9 mouse cellular contexts compared by ENCODE assay signal in the genomic region with DNA sequence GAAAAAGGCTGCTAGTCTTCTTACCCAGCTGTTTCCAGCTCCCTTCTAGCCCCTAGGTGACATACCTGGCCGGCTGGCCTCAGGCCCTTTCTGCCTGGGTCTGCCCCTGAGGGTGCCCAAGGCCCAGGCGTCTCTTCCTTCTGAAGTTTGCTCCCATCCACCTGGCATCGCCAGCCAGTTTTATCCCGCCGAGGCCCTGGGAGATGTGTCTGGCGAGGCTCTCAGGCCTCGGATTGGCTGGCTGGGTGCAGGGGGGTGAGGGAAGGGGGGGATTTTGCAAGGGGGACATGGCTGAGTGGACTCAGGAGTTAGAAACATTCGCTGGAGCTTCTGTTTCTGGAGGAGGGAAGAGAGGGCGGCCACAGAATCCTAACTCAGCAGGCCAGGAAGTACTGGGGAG. TPM values are rescaled to one million over a fixed set of nuclear protein-coding genes. Genes with fewer than 3 reads are reported as not detected.
DNase-seq lines count a peak whose midpoint lies in the region; ATAC-seq lines count a peak whose summit lies in the region.
"Had no signal": no experiment of that assay in that cellular context is flagged by ENCODE, and none has a peak within 500 bp of the region (broad histone marks: within the 10 kb centered on the region; RNA-seq: fewer than 3 reads in every experiment).

A gene (minus strand): TSS at position 180 of the 400 bp plus-strand sequence.

- ATAC-seq in hindbrain, embryonic 13.5 days (ENCODE audit: low FRiP score): peak; percentile 70
- no peak for ATAC-seq in limb, embryonic 12.5 days (ENCODE audit: insufficient number of reproducible peaks, insufficient read depth, low FRiP score, low TSS enrichment, low read depth)
- no peak for ATAC-seq in erythroid progenitor cell, adult 5-6 weeks (replicated peaks; ENCODE audit: low FRiP score, poor library complexity, severe bottlenecking)
- ATAC-seq: activated CD4-positive, CD25-positive, alpha-beta regulatory T cell, adult 4 months had no signal

- H3K27ac ChIP-seq in hindbrain, embryonic 13.5 days: peak within 1 kb of the TSS; percentile 86
- no peak within 1 kb of the TSS for H3K27ac ChIP-seq in limb, embryonic 12.5 days
- H3K27ac ChIP-seq: liver, embryonic 15.5 days had no signal

- no peaks in the 10 kb centered on the region for H3K36me3 ChIP-seq in hindbrain, embryonic 13.5 days
- no peaks in the 10 kb centered on the region for H3K36me3 ChIP-seq in limb, embryonic 12.5 days
- H3K36me3 ChIP-seq: liver, embryonic 15.5 days had no signal

- H3K9me3 ChIP-seq in hindbrain, embryonic 13.5 days: no peaks in the 10 kb centered on the region
- H3K9me3 ChIP-seq in limb, embryonic 12.5 days: no peaks in the 10 kb centered on the region
- H3K9me3 ChIP-seq: liver, embryonic 15.5 days had no signal

- H3K27me3 ChIP-seq in hindbrain, embryonic 13.5 days: peaks cover 77% of the 10 kb centered on the region
- peaks cover 82% of the 10 kb centered on the region for H3K27me3 ChIP-seq in limb, embryonic 12.5 days

- peak within 1 kb of the TSS; percentile 47 for H3K4me3 ChIP-seq in hindbrain, embryonic 13.5 days
- H3K4me3 ChIP-seq in limb, embryonic 12.5 days (replicated peaks): no peak within 1 kb of the TSS
- H3K4me3 ChIP-seq: liver, embryonic 15.5 days had no signal

- peaks cover 20% of the 10 kb centered on the region for H3K4me1 ChIP-seq in hindbrain, embryonic 13.5 days (replicated peaks)
- peaks cover 10% of the 10 kb centered on the region for H3K4me1 ChIP-seq in limb, embryonic 12.5 days (replicated peaks)
- H3K4me1 ChIP-seq: liver, embryonic 15.5 days had no signal

- H3K4me2 ChIP-seq in hindbrain, embryonic 13.5 days: peak within 1 kb of the TSS; percentile 58
- 0 out of 2 replicates have a peak within 1 kb of the TSS, but pooled peaks have one; percentile 50 for H3K4me2 ChIP-seq in limb, embryonic 12.5 days

- DNase-seq in urinary bladder, postnatal 14 days (ENCODE audit: low spot score): peak; percentile 28
- no peak for DNase-seq in urinary bladder, adult 18-20 months (ENCODE audit: low spot score in 2 of 2)
- no peak for DNase-seq in thymus, postnatal 14 days
- no peak for DNase-seq in adrenal gland, adult (ENCODE audit: inconsistent age in 2 of 2, low spot score in 1 of 2)

- 20% methylated on average over 9 of the region's 9 CpGs for WGBS in hindbrain, embryonic 13.5 days
- 12% methylated on average over 9 of the region's 9 CpGs for WGBS in limb, embryonic 12.5 days

- peak within 1 kb of the TSS; percentile 76 for H3K9ac ChIP-seq in hindbrain, embryonic 13.5 days
- H3K9ac ChIP-seq in limb, embryonic 12.5 days (replicated peaks): no peak within 1 kb of the TSS
- H3K9ac ChIP-seq: liver, embryonic 15.5 days had no signal

RNA-seq across cellular contexts. Expression of the gene that starts here (rescaled TPM):
- polyA plus RNA-seq in hindbrain, embryonic 13.5 days (2015; fragmentation: Nextera tagmentation; extraction: Ambion mirVana): 32.9 and 41.1 TPM in 2 replicates
- not detected in 2 replicates for polyA plus RNA-seq in limb, embryonic 12.5 days (2016; fragmentation: Nextera tagmentation; extraction: Ambion mirVana)
- not detected in 2 replicates for total RNA-seq in erythroid progenitor cell, adult 5-6 weeks (2015; ENCODE audit: low replicate concordance)
- total RNA-seq in erythroid progenitor cell, adult 5-6 weeks (2017; ENCODE audit: low replicate concordance): not detected in 2 replicates
- polyA plus RNA-seq: activated CD4-positive, CD25-positive, alpha-beta regulatory T cell, adult 4 months had no signal

Comparison
In these comparisons a context has a peak if more than half of its experiments do, and no peak if none do; other contexts are left out.
1. RNA of the gene that starts here (polyA plus RNA-seq): 32.9 to 41.1 TPM in hindbrain, embryonic 13.5 days; not detected in limb, embryonic 12.5 days; every median in the first group is over 10 times any median in the second.